Mouse (Mus musculus) bone marrow, adult 2 months (tissue): ENCODE measurements at regions not wholly inside any gene's neighbourhood (a gene's known extent, or its start where the extent isn't known, plus 50 kb on each side); places are given as distances from the start of the nearest gene placed in this dataset.

Experiments used
- CTCF ChIP-seq: fragments of 200-500 bp; IDR thresholded peaks from 2 replicates; pipeline ENCODE4 v1.5.1; 2011; ENCODE audit warnings: low read length, control low read depth; ENCODE audit not compliant: control insufficient read depth, insufficient read depth
- POLR2A ChIP-seq: fragments of 200-500 bp; IDR thresholded peaks from 2 replicates; pipeline ENCODE4 v1.6.1; 2011; ENCODE audit warnings: low read depth, mild to moderate bottlenecking, control low read depth, low read length, borderline replicate concordance; ENCODE audit not compliant: control insufficient read depth

DNA sequence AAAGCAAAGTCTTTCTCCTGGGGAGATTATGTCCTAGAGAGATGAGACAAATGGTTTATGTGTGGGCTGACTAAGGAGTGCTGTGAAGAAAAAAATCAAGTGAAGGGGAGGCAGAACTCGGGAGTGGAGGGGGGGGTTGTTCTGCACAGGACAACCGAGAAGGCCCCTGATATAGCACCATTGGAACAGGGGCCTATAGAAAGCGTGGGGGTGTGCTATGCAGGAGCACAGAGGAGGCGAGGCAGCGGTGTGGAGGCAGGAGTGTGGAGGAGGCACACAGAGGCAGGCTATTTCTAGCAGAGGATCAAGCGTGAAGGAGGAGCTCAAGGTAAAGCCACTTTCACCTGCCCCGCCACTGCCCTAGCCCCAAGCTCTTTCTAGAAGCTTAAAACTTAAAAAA lies 88.0 kb upstream of the Dapk1 start:
- TF ChIP-seq CTCF (no peak), POLR2A (no peak)
